Mouse (Mus musculus) limb, embryonic 12.5 days (tissue): Measurements from ENCODE around the gene Phrf1. TPM values are rescaled to one million over a fixed set of nuclear protein-coding genes. Genes with fewer than 3 reads are reported as not detected.
A peak's percentile ranks its signal among the peaks of the same experiment; 100 is the strongest.
"Not testable (repeated sequence)": the region's sequence is repeated elsewhere in the genome, so short reads cannot be mapped to it uniquely, and the experiment has no call there.

Experiments used
- ATAC-seq: fragments of 200-750 bp; cut with Nextera tagmentation; 2 replicates; pipeline ENCODE4 v1.8.0; 2017; ENCODE audit warnings: low read depth, moderate TSS enrichment; ENCODE audit not compliant: insufficient number of reproducible peaks, insufficient read depth, low FRiP score, low TSS enrichment
- H3K27ac ChIP-seq: fragments of 300-500 bp; sonication (generic); 2 replicates; pipeline ENCODE4 v1.5.1; 2016; ENCODE audit warnings: mild to moderate bottlenecking, moderate library complexity
- H3K27me3 ChIP-seq: fragments of 300-500 bp; sonication (generic); 2 replicates; pipeline ENCODE4 v1.6.1; 2016; ENCODE audit warnings: mild to moderate bottlenecking, moderate library complexity
- H3K36me3 ChIP-seq: fragments of 300-500 bp; sonication (generic); 2 replicates; pipeline ENCODE4 v1.6.1; 2016; ENCODE audit warnings: mild to moderate bottlenecking, moderate library complexity
- H3K4me1 ChIP-seq: fragments of 300-500 bp; sonication (generic); replicated peaks from 2 replicates; pipeline ENCODE4 v1.6.1; 2016
- H3K4me2 ChIP-seq: fragments of 300-500 bp; sonication (generic); 2 replicates; pipeline ENCODE4 v1.6.1; 2016; ENCODE audit warnings: mild to moderate bottlenecking, moderate library complexity
- H3K4me3 ChIP-seq: fragments of 300-500 bp; sonication (generic); replicated peaks from 2 replicates; pipeline ENCODE4 v1.5.1; 2016; ENCODE audit warnings: mild to moderate bottlenecking
- H3K9ac ChIP-seq: fragments of 300-500 bp; sonication (generic); replicated peaks from 2 replicates; pipeline ENCODE4 v1.6.1; 2016; ENCODE audit warnings: mild to moderate bottlenecking, moderate library complexity
- H3K9me3 ChIP-seq: fragments of 300-500 bp; sonication (generic); 2 replicates; pipeline ENCODE4 v1.6.1; 2016; ENCODE audit warnings: mild to moderate bottlenecking, moderate library complexity
- WGBS: fragments of 180-500 bp; shearing (Covaris S2); methylation state at CpG from one replicate; pipeline ENCODE4 v1.1.7; 2016; 5-methylcytosine and 5-hydroxymethylcytosine counted together
- polyA plus RNA-seq: library from polyadenylated mRNA; unstranded; fragments of >200 nt; fragmentation: Nextera tagmentation; extraction: Ambion mirVana; gene quantifications from 2 replicates; pipeline ENCODE4 v1.2.1, GENCODE M21; 2016

The Phrf1 gene
- polyA plus RNA-seq, 1 experiment from 2014 or later, result 95.8 TPM

GRCm38 (mm10) chr7:141221249-141222125 lies 7.1 kb upstream of the Phrf1 start:
- H3K9ac ChIP-seq, result peak overlapping the region; percentile 70

DNA sequence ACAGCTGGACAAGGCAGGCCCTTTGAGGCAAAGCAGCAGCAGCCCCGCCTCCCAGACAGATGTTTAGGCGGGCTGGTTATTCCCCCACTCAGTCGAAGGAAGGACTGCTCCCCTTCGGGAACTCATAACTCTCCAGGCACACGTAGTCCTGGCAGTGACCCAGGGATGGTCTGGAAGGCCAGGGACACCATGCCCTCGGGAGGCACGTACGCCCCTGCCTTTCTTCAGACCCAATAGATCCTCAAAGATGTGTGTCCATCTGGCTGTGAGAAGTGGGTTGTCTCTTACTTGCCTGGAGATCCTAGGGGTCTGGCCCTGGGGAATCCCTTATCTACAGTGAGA lies 6.5 kb upstream of the Phrf1 start:
- H3K36me3 ChIP-seq, result peaks cover 31% of the 10 kb centered on the region
- 10% methylated on average over 8 of the region's 8 CpGs for WGBS
- no peaks in the 10 kb centered on the region for H3K9me3 ChIP-seq
- no peaks in the 10 kb centered on the region for H3K27me3 ChIP-seq
- H3K4me2 ChIP-seq, result peak overlapping the region; percentile 91
- peak overlapping the region; percentile 57 for H3K4me3 ChIP-seq
- no peak for ATAC-seq
- peaks cover 21% of the 10 kb centered on the region for H3K4me1 ChIP-seq
- H3K27ac ChIP-seq, result peak overlapping the region; percentile 87
- peak overlapping the region; percentile 52 for H3K9ac ChIP-seq

More at GRCm38 (mm10) chr7:141221249-141222125, 7.1 kb upstream of the Phrf1 start:
- Histone ChIP-seq H3K4me1 (peaks cover 27% of the 10 kb centered on the region), H3K27me3 (no peaks in the 10 kb centered on the region), H3K4me3 (peak overlapping the region; percentile 57), H3K36me3 (peaks cover 31% of the 10 kb centered on the region), H3K9me3 (no peaks in the 10 kb centered on the region), H3K27ac (peak overlapping the region; percentile 87), H3K4me2 (peak overlapping the region; percentile 91)
- WGBS, result 5% methylated on average over 44 of the region's 44 CpGs
- peak; percentile 97 for ATAC-seq

DNA sequence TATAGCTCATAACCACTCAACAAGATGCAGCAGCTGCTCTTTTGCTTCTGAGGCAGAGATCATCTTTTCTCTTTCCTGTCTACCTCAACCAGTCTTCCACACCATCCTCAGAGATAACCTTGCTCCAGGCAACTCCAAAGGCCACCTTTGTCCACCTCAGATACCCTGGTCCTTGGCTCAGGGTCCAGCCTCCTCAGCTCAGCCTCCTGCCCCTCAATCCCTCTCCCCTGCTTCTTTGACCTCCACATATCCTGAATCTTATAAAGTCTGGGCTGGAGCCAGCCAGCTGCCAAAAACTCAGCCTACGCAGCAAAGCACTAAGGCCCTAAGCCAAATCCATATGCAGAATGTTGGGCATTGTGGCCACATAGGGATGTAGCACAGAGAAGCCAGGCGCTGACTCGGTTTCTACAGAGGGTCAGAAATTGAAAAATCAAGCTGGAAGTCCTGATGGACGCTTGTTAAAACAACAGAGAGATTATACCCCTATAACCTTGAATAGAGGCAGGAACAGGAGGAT lies 5.8 kb upstream of the Phrf1 start:
- WGBS, result 89% methylated on average over 4 of the region's 4 CpGs
- Histone ChIP-seq H3K4me1 (peaks cover 17% of the 10 kb centered on the region), H3K27me3 (no peaks in the 10 kb centered on the region), H3K36me3 (peaks cover 25% of the 10 kb centered on the region), H3K9ac (0 out of 2 replicates have a peak overlapping the region, but pooled peaks have one; percentile 52), H3K4me3 (no peak overlapping the region), H3K27ac (peak overlapping the region; percentile 87), H3K9me3 (no peaks in the 10 kb centered on the region), H3K4me2 (peak overlapping the region; percentile 91; the same call in 1 of the 2 replicates)
- ATAC-seq, result no peak

- H3K4me2 ChIP-seq, result no peak overlapping the region
- H3K27me3 ChIP-seq, result no peaks in the 10 kb centered on the region
- WGBS, result 82% methylated on average over 6 of the region's 6 CpGs
- no peak for ATAC-seq
- no peak overlapping the region for H3K27ac ChIP-seq
- no peak overlapping the region for H3K9ac ChIP-seq
- H3K36me3 ChIP-seq, result peaks cover 11% of the 10 kb centered on the region
- no peak overlapping the region for H3K4me3 ChIP-seq
- no peaks in the 10 kb centered on the region for H3K9me3 ChIP-seq
- H3K4me1 ChIP-seq, result peaks cover 23% of the 10 kb centered on the region
Measured at GRCm38 (mm10) chr7:141226535-141226934, 2.0 kb upstream of the Phrf1 start.

GRCm38 (mm10) chr7:141227796-141228195 lies 788 bp upstream of the Phrf1 start:
- no peak overlapping the region for H3K27ac ChIP-seq
- peaks cover 15% of the 10 kb centered on the region for H3K4me1 ChIP-seq
- WGBS, result 82% methylated on average over 4 of the region's 4 CpGs
- peaks cover 24% of the 10 kb centered on the region for H3K36me3 ChIP-seq
- H3K27me3 ChIP-seq, result no peaks in the 10 kb centered on the region
- 0 out of 2 replicates have a peak, but pooled peaks have one; percentile 17 for ATAC-seq
- H3K4me2 ChIP-seq, result peak overlapping the region; percentile 92
- peak overlapping the region; percentile 99; the same call in 1 of the 2 replicates for H3K4me3 ChIP-seq
- H3K9ac ChIP-seq, result peak overlapping the region; percentile 87; the same call in 1 of the 2 replicates
- no peaks in the 10 kb centered on the region for H3K9me3 ChIP-seq

DNA sequence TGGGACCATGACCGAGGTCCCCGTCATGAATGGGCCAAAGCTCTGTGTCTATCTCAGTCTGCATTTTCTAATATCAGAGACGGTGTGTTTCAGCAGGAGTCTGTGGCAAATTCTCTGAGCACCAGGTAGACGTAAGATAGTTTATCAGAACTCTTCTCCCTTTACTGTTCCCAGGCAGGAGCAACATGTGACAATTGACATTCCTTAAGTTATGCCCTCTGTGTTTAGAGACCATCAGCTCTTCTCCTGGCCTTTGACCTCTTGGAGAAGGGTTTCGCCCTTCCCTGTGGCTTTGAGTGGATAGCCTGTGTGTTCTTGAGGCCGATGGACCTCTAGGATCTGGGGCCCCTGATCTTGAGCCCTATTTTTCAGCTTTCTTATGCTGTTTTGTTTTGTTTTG lies 1.1 kb downstream of the Phrf1 start:
- H3K27ac ChIP-seq, result no peak overlapping the region
- 65% methylated on average over 6 of the region's 6 CpGs for WGBS

GRCm38 (mm10) chr7:141230570-141230969 lies 2.0 kb downstream of the Phrf1 start:
- 0 out of 2 replicates have a peak overlapping the region, but pooled peaks have one; percentile 4 for H3K9ac ChIP-seq
- no peak overlapping the region for H3K4me3 ChIP-seq
- peak overlapping the region; percentile 7 for H3K4me2 ChIP-seq
- H3K27ac ChIP-seq, result no peak overlapping the region
- ATAC-seq, result no peak
- no peaks in the 10 kb centered on the region for H3K9me3 ChIP-seq
- peaks cover 15% of the 10 kb centered on the region for H3K4me1 ChIP-seq
- 92% methylated on average over 4 of the region's 4 CpGs for WGBS
- H3K36me3 ChIP-seq, result peaks cover 51% of the 10 kb centered on the region
- no peaks in the 10 kb centered on the region for H3K27me3 ChIP-seq

More for the DNA sequence above, 1.1 kb downstream of the Phrf1 start:
- H3K9ac ChIP-seq, result peak overlapping the region; percentile 87
- peaks cover 43% of the 10 kb centered on the region for H3K36me3 ChIP-seq
- H3K4me3 ChIP-seq, result peak overlapping the region; percentile 99
- peaks cover 15% of the 10 kb centered on the region for H3K4me1 ChIP-seq
- H3K4me2 ChIP-seq, result peak overlapping the region; percentile 92
- H3K27me3 ChIP-seq, result no peaks in the 10 kb centered on the region
- H3K9me3 ChIP-seq, result no peaks in the 10 kb centered on the region
- no peak for ATAC-seq

DNA sequence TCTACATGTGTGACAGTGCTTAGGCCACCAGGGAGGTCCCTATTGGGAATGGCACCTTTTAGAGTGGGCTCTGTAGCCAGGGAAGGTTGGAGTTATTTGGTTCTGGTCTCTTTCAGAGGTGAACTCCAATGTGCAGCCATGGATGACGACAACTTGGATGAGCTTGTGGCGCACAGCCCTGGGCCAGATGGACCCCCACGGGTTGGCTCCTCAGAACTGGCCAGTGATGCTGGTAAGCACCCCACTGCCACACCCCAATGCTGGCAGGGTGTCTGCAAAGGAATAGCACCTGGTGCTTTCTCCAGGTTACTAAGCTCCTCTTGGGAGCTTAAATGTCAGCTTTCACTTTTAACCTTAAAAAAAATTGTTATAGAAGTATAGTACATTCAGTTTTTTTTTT lies 2.5 kb downstream of the Phrf1 start:
- WGBS, result 93% methylated on average over 3 of the region's 3 CpGs

GRCm38 (mm10) chr7:141231551-141231950 lies 3.0 kb downstream of the Phrf1 start:
- no peaks in the 10 kb centered on the region for H3K9me3 ChIP-seq
- no peak overlapping the region for H3K4me2 ChIP-seq
- WGBS, result 96% methylated on average over 10 of the region's 10 CpGs
- H3K36me3 ChIP-seq, result peaks cover 59% of the 10 kb centered on the region
- H3K4me3 ChIP-seq, result no peak overlapping the region
- H3K27me3 ChIP-seq, result no peaks in the 10 kb centered on the region
- no peak for ATAC-seq
- H3K9ac ChIP-seq, result no peak overlapping the region
- H3K27ac ChIP-seq, result no peak overlapping the region
- H3K4me1 ChIP-seq, result peaks cover 15% of the 10 kb centered on the region

More for the DNA sequence above, 2.5 kb downstream of the Phrf1 start:
- Histone ChIP-seq H3K4me1 (peaks cover 15% of the 10 kb centered on the region), H3K27ac (no peak overlapping the region), H3K4me3 (no peak overlapping the region), H3K36me3 (peaks cover 56% of the 10 kb centered on the region), H3K9me3 (no peaks in the 10 kb centered on the region), H3K9ac (no peak overlapping the region), H3K27me3 (no peaks in the 10 kb centered on the region), H3K4me2 (no peak overlapping the region)
- ATAC-seq, result no peak

GRCm38 (mm10) chr7:141250486-141250885 lies 21.9 kb downstream of the Phrf1 start:
- H3K27ac ChIP-seq, H3K4me3 ChIP-seq, H3K9ac ChIP-seq, H3K9me3 ChIP-seq, H3K4me1 ChIP-seq, H3K27me3 ChIP-seq, ATAC-seq, H3K4me2 ChIP-seq: not testable (repeated sequence)
- H3K36me3 ChIP-seq, result peaks cover 97% of the 10 kb centered on the region
- WGBS, result 91% methylated on average over 4 of the region's 4 CpGs

DNA sequence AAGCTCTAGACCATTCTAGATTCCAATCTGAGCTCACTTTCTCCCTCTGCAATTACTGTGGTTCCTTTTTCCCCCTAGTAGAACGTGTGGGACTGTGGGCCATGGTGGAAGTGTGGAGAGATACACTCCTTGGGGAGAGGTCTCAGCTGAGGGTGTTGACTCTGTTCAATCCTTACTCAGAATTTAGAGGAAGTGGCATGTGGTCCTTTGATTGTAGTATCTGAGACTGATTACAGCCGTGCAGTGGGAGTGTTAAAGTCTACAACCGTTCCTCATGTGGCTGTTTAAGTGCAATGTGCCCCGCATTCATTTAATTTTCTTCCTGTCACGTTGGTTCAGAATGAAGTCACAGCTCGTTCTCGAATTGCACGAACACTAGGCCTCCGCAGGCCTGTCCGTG lies 27.6 kb downstream of the Phrf1 start:
- Histone ChIP-seq H3K4me1 (no peaks in the 10 kb centered on the region), H3K27me3 (no peaks in the 10 kb centered on the region), H3K9ac (no peak overlapping the region), H3K36me3 (peaks cover 97% of the 10 kb centered on the region), H3K27ac (no peak overlapping the region), H3K9me3 (no peaks in the 10 kb centered on the region), H3K4me3 (no peak overlapping the region), H3K4me2 (no peak overlapping the region)
- 92% methylated on average over 10 of the region's 10 CpGs for WGBS
- ATAC-seq, result no peak
